Mouse (Mus musculus): ENCODE results near the gene Slc8b1.

Gene Slc8b1

GRCm38 (mm10) chr5:120510982-120511642 is at the start of gene Slc8b1:
Gene Slc8b1 (plus strand): TSS chr5:120511168.
- DNase-seq (ENCODE audit: low spot score): peak; percentile 82

- no peak for DNase-seq (ENCODE audit: low spot score)
Measured at GRCm38 (mm10) chr5:120461902-120462301, 49.1 kb upstream of the Slc8b1 start.

- no peak for DNase-seq (ENCODE audit: low spot score)
Measured at GRCm38 (mm10) chr5:120464321-120464720, 46.6 kb upstream of the Slc8b1 start.

GRCm38 (mm10) chr5:120465062-120465461 is 45.9 kb upstream of the Slc8b1 start:
- no peak for DNase-seq (ENCODE audit: low spot score)

GRCm38 (mm10) chr5:120465860-120466259 is 45.1 kb upstream of the Slc8b1 start:
- no peak for DNase-seq (ENCODE audit: low spot score)

- DNase-seq (ENCODE audit: low spot score): no peak
Measured at GRCm38 (mm10) chr5:120467026-120467425, 43.9 kb upstream of the Slc8b1 start.

GRCm38 (mm10) chr5:120468336-120468735 is 42.6 kb upstream of the Slc8b1 start:
- DNase-seq (ENCODE audit: low spot score): no peak

GRCm38 (mm10) chr5:120468830-120469229 is 42.1 kb upstream of the Slc8b1 start:
- DNase-seq (ENCODE audit: low spot score): no peak

- DNase-seq (ENCODE audit: low spot score): no peak
Measured at GRCm38 (mm10) chr5:120471538-120471937, 39.4 kb upstream of the Slc8b1 start.

- no peak for DNase-seq (ENCODE audit: low spot score)
Measured at GRCm38 (mm10) chr5:120472770-120473169, 38.2 kb upstream of the Slc8b1 start, which contains the start of gene Sdsl. Gene Sdsl (minus strand): TSS chr5:120472810.

GRCm38 (mm10) chr5:120473361-120473760 is 37.6 kb upstream of the Slc8b1 start:
- no peak for DNase-seq (ENCODE audit: low spot score)

- no peak for DNase-seq (ENCODE audit: low spot score)
Measured at GRCm38 (mm10) chr5:120475861-120476260, 35.1 kb upstream of the Slc8b1 start.

GRCm38 (mm10) chr5:120476296-120476695 is 34.7 kb upstream of the Slc8b1 start, which contains the start of gene Sds:
Gene Sds (plus strand): TSS chr5:120476526.
- DNase-seq (ENCODE audit: low spot score): no peak

GRCm38 (mm10) chr5:120477993-120478392 is 33.0 kb upstream of the Slc8b1 start:
- no peak for DNase-seq (ENCODE audit: low spot score)

- DNase-seq (ENCODE audit: low spot score): no peak
Measured at GRCm38 (mm10) chr5:120479538-120479937, 31.4 kb upstream of the Slc8b1 start.

GRCm38 (mm10) chr5:120481205-120481604 is 29.8 kb upstream of the Slc8b1 start:
- DNase-seq (ENCODE audit: low spot score): no peak

GRCm38 (mm10) chr5:120483399-120483798 is 27.6 kb upstream of the Slc8b1 start:
- no peak for DNase-seq (ENCODE audit: low spot score)

- DNase-seq (ENCODE audit: low spot score): no peak
Measured at GRCm38 (mm10) chr5:120487844-120488243, 23.1 kb upstream of the Slc8b1 start.

GRCm38 (mm10) chr5:120490679-120491192 is 20.2 kb upstream of the Slc8b1 start:
- DNase-seq (ENCODE audit: low spot score): no peak

GRCm38 (mm10) chr5:120492437-120492836 is 18.5 kb upstream of the Slc8b1 start:
- DNase-seq (ENCODE audit: low spot score): no peak

- no peak for DNase-seq (ENCODE audit: low spot score)
Measured at GRCm38 (mm10) chr5:120493440-120493839, 17.5 kb upstream of the Slc8b1 start.

GRCm38 (mm10) chr5:120493873-120494395 is 17.0 kb upstream of the Slc8b1 start:
- no peak for DNase-seq (ENCODE audit: low spot score)

- no peak for DNase-seq (ENCODE audit: low spot score)
Measured at GRCm38 (mm10) chr5:120495064-120495702, 15.8 kb upstream of the Slc8b1 start.
